Mouse (Mus musculus): ENCODE measurements around the gene Pdia4.
A peak's percentile ranks its signal among the peaks of the same experiment; 100 is the strongest.
"Not testable (repeated sequence)": the region's sequence is repeated elsewhere in the genome, so short reads cannot be mapped to it uniquely, and the experiment has no call there.

Pdia4 gene

GRCm38 (mm10) chr6:47813257-47813878, at the start of gene Pdia4:
TSS of gene Pdia4 (minus strand) at chr6:47813430.
- peak; percentile 99 for DNase-seq (ENCODE audit: low read depth)

DNA sequence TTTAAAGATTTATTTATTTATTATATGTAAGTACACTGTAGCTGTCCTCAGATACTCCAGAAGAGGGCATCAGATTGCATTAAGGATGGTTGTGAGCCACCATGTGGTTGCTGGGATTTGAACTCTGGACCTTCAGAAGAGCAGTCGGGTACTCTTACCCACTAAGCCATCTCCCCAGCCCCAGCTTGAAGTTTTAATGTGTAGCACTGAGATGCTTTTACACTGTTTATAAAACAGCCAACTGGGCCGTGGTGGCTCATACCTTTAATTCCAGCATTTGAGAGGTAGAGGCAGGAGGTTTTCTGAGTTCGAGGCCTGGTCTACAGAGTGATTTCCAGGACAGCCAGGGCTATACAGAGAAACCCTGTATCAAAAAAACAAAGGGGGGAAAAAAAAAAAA, 44.5 kb upstream of the Pdia4 start:
- not testable (repeated sequence) for DNase-seq (ENCODE audit: low read depth)

GRCm38 (mm10) chr6:47857241-47857640, 44.0 kb upstream of the Pdia4 start:
- DNase-seq (ENCODE audit: low read depth): no peak

GRCm38 (mm10) chr6:47845779-47846178, 32.5 kb upstream of the Pdia4 start:
- DNase-seq (ENCODE audit: low read depth): no peak

- no peak for DNase-seq (ENCODE audit: low read depth)
These were observed 29.1 kb upstream of the Pdia4 start for GRCm38 (mm10) chr6:47842337-47842736.

- DNase-seq (ENCODE audit: low read depth): no peak
These were observed 28.6 kb upstream of the Pdia4 start for GRCm38 (mm10) chr6:47841831-47842230.

DNA sequence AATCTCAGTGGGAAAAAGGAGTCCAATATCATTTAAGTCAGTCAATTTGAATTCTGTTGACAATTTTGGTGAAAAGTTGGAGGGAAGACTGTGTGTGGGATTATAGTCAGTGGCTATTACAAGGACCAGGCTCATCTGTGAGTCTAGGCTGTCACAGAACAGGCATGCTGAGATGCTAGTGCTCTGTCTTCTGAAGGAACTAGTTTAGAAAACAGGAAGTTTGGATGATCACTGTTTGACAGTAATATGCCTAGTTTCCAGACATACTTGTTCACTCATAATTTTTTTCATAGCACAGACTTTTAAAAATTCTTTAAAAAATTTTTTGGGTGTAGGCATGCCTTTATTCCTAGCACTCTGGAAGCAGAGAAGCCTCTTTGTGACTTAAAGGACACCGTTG, 27.8 kb upstream of the Pdia4 start:
- DNase-seq (ENCODE audit: low read depth): no peak

DNA sequence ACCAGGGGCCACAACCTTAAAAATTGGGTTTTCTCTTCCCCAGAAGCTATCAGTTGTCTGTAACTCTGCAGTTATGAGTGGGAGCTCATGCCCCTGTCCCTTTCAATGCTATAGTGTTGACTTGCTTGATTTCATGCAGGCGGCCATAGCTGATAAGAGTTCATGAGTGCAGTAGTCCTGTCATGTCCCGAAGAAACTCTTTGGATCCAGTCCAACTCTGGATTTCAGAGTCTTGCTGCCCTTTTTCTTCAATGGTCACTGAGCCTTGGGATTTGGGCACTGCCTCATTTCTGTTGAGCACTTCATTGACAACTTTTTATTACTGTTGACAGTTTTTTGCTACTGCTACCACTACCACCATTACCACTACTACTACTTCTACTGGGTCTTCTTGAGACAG, 24.4 kb upstream of the Pdia4 start:
- no peak for DNase-seq (ENCODE audit: low read depth)

DNA sequence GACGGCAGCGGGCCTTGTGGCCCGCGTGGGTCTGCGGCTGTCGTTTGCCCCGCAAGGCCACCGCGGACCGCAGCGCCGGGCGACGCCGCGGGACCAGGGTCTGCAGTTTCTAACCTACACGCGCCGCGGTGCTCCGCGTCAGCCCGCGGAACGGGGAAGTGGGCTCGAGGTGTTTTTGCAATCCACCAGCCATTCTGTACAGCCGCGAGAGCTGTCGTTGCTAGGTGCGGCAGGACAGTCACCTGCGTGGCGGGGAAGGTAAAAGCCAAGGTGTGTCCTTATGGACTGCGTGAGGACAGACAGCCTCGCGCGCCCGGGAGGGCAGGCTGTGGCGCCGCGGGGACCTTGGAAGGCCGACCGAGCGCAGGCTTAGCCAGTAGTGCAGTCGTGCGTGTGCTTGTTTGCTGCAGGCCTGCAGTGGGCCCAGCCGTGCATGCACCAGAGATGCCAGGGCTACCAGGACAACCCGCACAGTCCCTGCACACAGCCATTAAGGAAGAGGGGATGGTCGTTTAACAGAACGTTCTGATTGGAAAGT, 22.8 kb upstream of the Pdia4 start:
- peak; percentile 67 for DNase-seq (ENCODE audit: low read depth)

GRCm38 (mm10) chr6:47835482-47835983, 22.3 kb upstream of the Pdia4 start, which contains the start of gene Zfp398:
TSS of gene Zfp398 (plus strand) at chr6:47835661.
- peak; percentile 98 for DNase-seq (ENCODE audit: low read depth)

DNA sequence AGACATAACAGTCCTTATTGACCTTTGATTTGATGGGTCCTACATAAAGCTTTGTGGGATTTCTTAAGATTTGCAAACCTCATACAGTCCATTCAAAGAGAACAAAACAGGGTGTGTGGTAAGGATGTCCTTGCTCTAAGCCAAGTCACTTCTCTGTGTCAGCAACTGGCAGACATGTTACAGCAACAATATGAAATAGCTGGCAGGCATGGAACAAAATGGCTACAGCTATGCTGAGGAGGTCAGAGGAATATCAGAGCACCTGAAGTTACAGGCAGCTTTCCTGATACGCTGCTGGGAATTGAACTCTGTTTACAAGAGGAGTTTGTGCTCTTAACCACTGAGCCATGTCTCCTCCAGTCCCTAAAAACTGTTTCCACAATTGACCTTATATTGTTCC, 19.0 kb upstream of the Pdia4 start:
- no peak for DNase-seq (ENCODE audit: low read depth)

GRCm38 (mm10) chr6:47830104-47831078, 17.2 kb upstream of the Pdia4 start, which contains the start of gene Zfp786:
TSS of gene Zfp786 (minus strand) at chr6:47830867.
- peak; percentile 95 for DNase-seq (ENCODE audit: low read depth)

- DNase-seq (ENCODE audit: low read depth): peak; percentile 72
These were observed 15.7 kb upstream of the Pdia4 start for GRCm38 (mm10) chr6:47828950-47829349.

- peak; percentile 32 for DNase-seq (ENCODE audit: low read depth)
These were observed 14.2 kb upstream of the Pdia4 start for GRCm38 (mm10) chr6:47827462-47827861.

GRCm38 (mm10) chr6:47824241-47824640, 11.0 kb upstream of the Pdia4 start:
- DNase-seq (ENCODE audit: low read depth): no peak

- DNase-seq (ENCODE audit: low read depth): no peak
These were observed 8.5 kb upstream of the Pdia4 start for GRCm38 (mm10) chr6:47821776-47822175.

- DNase-seq (ENCODE audit: low read depth): no peak
These were observed 8.0 kb upstream of the Pdia4 start for GRCm38 (mm10) chr6:47821236-47821635.

DNA sequence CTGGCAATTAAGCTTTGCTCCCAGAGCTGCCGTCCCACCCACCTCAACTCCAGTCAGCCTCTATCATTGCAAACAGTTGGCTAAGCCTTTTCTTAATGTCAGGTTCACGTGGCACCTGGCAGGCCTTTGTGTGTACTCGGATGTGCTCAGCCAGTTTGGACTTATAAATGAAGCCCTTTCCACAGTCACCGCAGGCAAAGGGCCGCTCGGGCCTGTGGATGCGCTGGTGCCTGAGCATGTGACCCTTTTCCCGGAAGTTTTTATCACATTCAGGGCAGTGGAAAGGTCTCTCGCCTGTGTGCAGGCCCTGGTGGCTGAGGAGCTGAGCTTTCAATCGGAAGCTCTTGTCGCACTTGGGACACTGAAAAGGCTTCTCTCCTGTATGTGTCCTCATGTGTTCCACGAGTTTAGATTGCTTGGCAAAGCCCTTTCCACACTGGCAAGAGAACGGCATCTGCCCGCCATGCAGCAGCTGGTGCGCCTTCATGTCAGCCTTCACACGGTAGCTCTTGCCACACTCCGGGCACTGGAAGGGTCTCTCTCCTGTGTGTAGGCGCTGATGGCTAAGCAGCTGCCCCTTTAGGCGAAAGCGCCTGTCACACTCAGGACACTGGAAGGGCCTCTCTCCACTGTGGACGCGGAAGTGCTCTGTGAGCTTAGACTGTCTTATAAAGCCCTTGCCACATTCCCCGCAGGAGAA, 6.5 kb upstream of the Pdia4 start:
- no peak for DNase-seq (ENCODE audit: low read depth)

- DNase-seq (ENCODE audit: low read depth): peak; percentile 82
These were observed 5.5 kb upstream of the Pdia4 start for GRCm38 (mm10) chr6:47818721-47819120.

- no peak for DNase-seq (ENCODE audit: low read depth)
These were observed 2.9 kb upstream of the Pdia4 start for GRCm38 (mm10) chr6:47816151-47816550.

- DNase-seq (ENCODE audit: low read depth): no peak
These were observed 837 bp downstream of the Pdia4 start for GRCm38 (mm10) chr6:47812271-47812915.

Data from NIH3T3 (cell line).